Mouse (Mus musculus): ENCODE results near the gene Hat1.

Gene Hat1

GRCm38 (mm10) chr2:71376433-71376906 is 12.3 kb upstream of the Hat1 start:
- DNase-seq (ENCODE audit: low spot score): no peak

- no peak for DNase-seq (ENCODE audit: low spot score)
These were observed 11.3 kb upstream of the Hat1 start for GRCm38 (mm10) chr2:71377426-71377825.

- no peak for DNase-seq (ENCODE audit: low spot score)
These were observed 6.8 kb upstream of the Hat1 start for GRCm38 (mm10) chr2:71381962-71382361.

DNA sequence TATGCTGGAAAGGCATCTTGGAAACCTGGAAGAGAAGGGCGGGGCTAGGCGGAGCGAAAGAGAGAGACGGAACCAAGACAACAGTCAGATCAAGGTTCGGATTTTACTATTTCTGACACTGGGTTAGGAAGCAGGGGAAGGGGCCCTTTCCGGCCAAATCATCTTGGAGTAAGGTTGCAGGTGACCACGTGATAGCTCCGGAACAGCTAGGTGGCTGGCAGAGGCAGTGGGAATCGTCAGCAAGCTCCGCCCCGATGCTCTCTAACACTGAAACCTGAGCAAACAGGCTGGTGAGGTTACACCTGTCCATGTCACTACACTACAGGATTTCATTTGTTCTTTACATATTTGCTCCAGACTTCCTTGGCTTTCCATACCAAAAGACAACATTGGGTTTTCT is 4.9 kb upstream of the Hat1 start:
- DNase-seq (ENCODE audit: low spot score): no peak

DNA sequence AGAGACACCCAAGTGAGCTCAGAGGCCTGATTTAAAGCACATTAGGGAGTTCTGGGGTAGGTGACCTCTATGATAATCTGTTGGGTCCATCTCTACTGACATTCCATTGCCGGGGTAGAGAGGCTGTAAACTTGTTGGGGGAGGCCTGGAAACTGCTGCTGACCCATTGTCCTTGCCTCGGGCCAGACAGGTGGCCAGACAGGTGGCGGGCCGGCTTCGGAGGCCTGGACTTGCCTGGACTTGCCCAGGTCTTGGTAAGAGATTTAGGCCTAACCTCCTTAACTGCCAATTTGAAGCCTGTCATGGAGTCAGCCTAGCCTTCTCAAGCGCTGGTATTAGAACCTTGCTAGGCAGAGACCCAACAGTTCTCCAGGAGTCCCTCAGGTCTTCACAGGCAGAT is 992 bp upstream of the Hat1 start:
- DNase-seq (ENCODE audit: low spot score): no peak

- no peak for DNase-seq (ENCODE audit: low spot score)
These were observed 1.1 kb downstream of the Hat1 start for GRCm38 (mm10) chr2:71389864-71390263.

- DNase-seq (ENCODE audit: low spot score): no peak
These were observed 16.9 kb downstream of the Hat1 start for GRCm38 (mm10) chr2:71405613-71406012.

- no peak for DNase-seq (ENCODE audit: low spot score)
These were observed 30.1 kb downstream of the Hat1 start for GRCm38 (mm10) chr2:71418760-71419280.

DNA sequence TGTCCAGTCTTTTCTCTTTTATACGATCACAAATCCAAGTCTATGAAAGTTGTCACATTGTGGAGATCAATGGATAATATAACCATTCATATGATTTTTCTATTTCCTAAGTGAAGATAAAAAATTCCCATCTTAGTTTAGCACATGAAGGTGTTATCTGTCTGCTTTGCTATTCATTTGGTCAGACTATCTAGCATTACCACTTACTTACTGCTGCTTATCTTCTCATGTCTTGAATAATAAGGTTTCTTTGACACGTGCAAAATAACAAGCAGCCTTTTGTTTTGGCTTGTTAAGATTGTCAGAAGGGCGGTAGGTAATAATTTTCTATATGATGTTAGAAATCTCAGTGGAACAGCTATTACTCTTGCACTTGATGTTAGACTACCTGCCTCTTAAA is 30.6 kb downstream of the Hat1 start:
- DNase-seq (ENCODE audit: low spot score): no peak

DNA sequence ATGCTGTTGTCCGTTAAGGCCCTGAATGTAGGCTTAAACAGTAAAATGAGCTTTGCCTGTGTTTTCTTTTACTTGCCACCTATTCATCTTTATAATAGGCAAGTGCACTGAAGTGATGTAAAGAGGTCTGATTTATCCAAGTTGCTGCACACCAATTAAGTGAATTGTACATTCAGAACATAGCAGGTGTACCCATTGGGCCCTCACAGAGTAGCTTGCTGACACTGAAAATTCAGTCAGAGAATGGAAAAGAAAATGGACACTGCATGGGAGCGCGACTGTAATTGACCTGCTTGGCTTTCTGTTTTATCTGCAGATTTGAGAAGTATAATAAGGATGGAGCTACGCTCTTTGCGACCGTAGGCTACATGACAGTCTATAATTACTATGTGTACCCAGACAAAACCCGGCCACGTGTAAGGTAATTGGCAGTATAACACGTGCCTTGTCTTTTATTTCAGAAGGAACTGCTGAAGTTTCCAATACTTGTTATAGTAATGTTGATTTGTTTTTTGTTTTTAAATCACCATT is 32.2 kb downstream of the Hat1 start:
- no peak for DNase-seq (ENCODE audit: low spot score)

- DNase-seq (ENCODE audit: low spot score): no peak
These were observed 35.8 kb downstream of the Hat1 start for GRCm38 (mm10) chr2:71424545-71424944.

DNA sequence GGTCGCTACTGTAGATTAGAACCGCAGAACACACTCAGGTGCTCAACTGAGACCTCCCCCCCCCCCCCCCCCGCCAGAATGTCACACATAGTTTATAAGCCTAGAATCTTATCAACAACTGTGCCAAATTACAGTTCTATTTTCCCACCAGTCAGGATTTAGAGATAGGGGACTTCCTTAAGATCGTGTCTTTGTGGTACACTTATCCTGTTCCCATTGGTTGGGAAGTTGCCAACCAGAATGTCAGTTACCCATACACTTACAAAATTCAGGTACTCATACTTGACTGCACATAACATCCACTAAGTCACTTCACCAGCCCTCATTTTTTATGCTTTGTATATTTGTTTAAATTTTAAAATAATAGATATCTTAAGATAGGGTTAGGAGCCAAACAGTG is 46.7 kb downstream of the Hat1 start:
- no peak for DNase-seq (ENCODE audit: low spot score)

DNA sequence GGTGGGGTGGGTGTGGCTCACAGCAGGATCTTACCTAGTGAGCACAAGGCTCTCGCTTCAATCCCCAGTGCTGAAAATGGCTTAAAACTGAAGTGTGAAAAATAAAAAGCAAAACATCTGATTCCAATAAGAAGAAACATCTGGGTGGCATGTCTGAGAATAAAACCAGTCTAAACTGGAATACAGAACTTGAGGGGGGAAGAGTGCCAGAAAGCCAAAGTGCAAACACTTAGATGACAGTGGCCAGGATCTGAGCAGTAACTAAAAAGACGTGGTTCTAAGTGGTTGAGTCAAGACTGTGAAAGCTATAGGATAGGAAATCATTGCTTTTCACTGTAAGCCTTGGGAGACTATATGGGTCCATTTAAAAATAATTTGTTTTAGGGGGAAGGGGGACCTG is 54.6 kb downstream of the Hat1 start:
- DNase-seq (ENCODE audit: low spot score): no peak

GRCm38 (mm10) chr2:71445536-71446196 is 56.9 kb downstream of the Hat1 start:
- DNase-seq (ENCODE audit: low spot score): no peak

DNA sequence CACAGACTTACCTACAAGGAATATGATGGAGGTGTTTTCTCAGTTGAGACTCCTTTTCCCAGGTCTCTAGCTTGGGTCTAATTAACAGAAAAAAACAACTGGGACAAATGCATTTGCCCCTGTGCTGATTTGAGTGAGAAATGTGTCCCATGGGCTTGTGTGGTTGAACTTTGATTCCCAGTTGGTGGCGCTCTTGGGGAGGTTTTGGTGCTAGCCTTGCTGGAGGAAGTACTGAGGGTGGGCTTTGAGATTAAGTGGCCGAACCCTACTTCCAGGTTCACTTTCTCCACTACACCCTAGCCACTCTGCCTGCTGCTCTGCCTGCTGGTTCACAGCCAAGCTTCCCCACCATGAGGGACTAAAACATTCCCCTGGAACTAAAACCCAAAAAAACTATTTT is 60.8 kb downstream of the Hat1 start:
- no peak for DNase-seq (ENCODE audit: low spot score)

- no peak for DNase-seq (ENCODE audit: low spot score)
These were observed 63.0 kb downstream of the Hat1 start for GRCm38 (mm10) chr2:71451761-71452160.

- DNase-seq (ENCODE audit: low spot score): peak; percentile 91
These were observed 64.6 kb downstream of the Hat1 start, which contains the start of gene Metap1d for GRCm38 (mm10) chr2:71453161-71453916. Metap1d (plus strand) TSS chr2:71453276.

DNA sequence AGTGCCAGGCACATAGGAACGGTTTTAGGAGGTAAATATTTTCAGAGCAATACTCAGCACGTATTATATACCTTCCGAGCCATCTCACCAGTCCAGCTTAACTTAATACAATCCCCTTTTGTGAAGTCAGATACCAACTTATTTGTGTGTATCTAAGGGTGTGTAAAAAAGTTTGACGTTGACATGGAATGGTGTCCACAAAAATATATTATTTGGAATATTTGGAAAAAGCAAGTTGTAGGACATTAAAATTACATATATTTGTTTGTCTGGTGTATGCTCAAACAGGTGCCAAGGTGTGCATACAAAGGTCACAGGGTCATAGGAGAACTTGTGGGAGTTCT is 65.1 kb downstream of the Hat1 start:
- DNase-seq (ENCODE audit: low spot score): no peak

DNA sequence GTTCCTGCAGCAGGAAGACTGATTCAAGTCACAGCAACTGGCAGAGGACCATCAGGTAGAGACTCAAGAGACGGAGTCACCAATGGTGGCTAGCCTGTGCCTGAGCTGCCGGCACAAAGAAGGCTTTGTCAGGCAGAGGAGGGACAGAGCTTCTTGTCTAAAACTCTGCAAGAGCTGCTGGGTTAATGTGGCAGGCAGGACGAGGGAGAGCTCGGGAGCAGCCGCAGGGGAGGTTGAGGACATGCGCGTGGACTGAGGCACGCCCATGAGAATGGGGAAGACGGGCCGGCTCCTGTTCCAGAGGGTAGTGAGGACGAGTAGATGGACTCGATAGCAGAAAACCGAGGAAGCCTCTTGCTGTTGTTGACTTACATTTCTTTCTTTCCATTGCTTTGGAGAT is 69.9 kb downstream of the Hat1 start:
- DNase-seq (ENCODE audit: low spot score): no peak

DNA sequence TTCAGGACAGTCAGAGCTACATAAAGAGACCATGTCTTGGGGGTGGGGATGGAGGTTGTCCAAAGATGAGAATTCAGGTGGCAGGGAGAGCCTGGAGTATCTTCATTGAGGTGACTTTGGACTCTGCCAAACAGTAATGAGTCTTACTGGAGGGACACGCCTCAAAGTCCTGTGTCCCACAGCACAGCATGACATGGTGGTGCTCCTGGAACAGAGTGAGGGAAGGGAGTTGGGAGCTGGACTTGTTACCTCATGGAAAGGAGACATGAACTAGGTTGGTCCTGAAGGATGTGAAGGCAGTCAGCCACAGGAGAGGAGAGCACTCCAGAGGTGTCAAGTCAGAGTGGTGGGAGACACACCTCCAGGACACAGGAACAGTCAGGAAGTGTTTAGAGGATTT is 70.9 kb downstream of the Hat1 start:
- DNase-seq (ENCODE audit: low spot score): no peak

- DNase-seq (ENCODE audit: low spot score): no peak
These were observed 72.4 kb downstream of the Hat1 start for GRCm38 (mm10) chr2:71461139-71461538.

DNA sequence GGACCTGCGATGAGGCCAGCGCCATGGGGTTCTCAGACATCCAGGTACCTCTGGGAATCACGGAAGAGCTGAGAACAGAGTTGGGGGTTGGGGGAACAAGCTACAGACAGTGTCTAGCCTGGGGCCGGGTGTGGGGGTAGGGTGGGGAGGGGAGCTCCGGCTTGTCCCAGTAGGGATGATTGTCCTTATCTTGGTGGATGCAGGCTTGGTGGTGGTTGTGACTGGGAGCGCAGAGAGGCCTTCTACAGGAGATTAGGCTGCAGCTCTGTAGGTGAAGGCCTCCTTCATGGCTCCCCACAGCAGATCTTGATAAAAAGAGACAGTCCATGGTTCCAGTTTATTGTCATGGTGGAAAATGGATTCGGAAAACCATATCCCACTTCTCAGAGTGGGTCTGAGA is 72.8 kb downstream of the Hat1 start:
- no peak for DNase-seq (ENCODE audit: low spot score)

DNA sequence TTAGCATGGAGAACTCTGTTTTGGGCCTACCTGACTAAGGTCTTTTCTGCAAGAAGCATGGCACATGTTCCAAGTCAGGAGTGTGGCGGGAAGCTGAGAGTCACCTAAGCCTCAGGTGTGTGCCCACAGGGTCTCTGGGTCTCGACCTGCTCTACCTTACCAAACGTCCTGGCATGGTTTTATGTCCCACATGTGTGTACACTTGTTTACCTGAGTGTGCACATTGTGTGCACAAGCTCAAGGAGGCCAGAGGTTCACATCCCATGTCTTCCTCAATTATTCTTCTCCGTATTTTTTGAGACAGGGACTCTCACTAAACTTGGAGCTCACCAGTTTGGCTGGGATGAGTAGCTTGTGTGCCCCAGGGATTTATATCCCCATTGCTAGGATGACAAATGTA is 73.3 kb downstream of the Hat1 start:
- no peak for DNase-seq (ENCODE audit: low spot score)

Data from ovary, adult 18-20 months (tissue).